Mouse (Mus musculus): ENCODE results near the gene Gm47955. TPM values are rescaled to one million over a fixed set of nuclear protein-coding genes. Genes with fewer than 3 reads are reported as not detected.
A peak's percentile ranks its signal among the peaks of the same experiment; 100 is the strongest.
"Not testable (repeated sequence)": the region's sequence is repeated elsewhere in the genome, so short reads cannot be mapped to it uniquely, and the experiment has no call there.

Gm47955 gene
- not detected in 2 replicates for polyA plus RNA-seq (2015; fragmentation: Nextera tagmentation; extraction: Ambion mirVana)

GRCm38 (mm10) chr1:82959870-82960385 lies at the start of gene Gm47955:
TSS of gene Gm47955 (plus strand) at chr1:82960286.
- no peak within 1 kb of the TSS for H3K9ac ChIP-seq
- no peaks in the 10 kb centered on the region for H3K9me3 ChIP-seq
- no peaks in the 10 kb centered on the region for H3K36me3 ChIP-seq
- no peak within 1 kb of the TSS for H3K4me3 ChIP-seq
- H3K4me2 ChIP-seq = no peak within 1 kb of the TSS
- WGBS = 93% methylated on average over 11 of the region's 11 CpGs
- no peak within 1 kb of the TSS for H3K27ac ChIP-seq (replicated peaks)
- no peaks in the 10 kb centered on the region for H3K27me3 ChIP-seq
- ATAC-seq (ENCODE audit: low read depth) = no peak
- no peaks in the 10 kb centered on the region for H3K4me1 ChIP-seq (replicated peaks)

GRCm38 (mm10) chr1:82913025-82913424 lies 47.1 kb upstream of the Gm47955 start, which contains the start of gene A030005L19Rik:
TSS of gene A030005L19Rik (plus strand) at chr1:82913325.
- WGBS = 86% methylated on average over 3 of the region's 3 CpGs
- ATAC-seq (ENCODE audit: low read depth) = no peak
- no peaks in the 10 kb centered on the region for H3K9me3 ChIP-seq

GRCm38 (mm10) chr1:82913434-82913833 lies 46.7 kb upstream of the Gm47955 start:
- WGBS = 98% methylated on average over 5 of the region's 5 CpGs
- not testable (repeated sequence) for H3K4me1 ChIP-seq (replicated peaks)

More at GRCm38 (mm10) chr1:82913025-82913424, 47.1 kb upstream of the Gm47955 start, which contains the start of gene A030005L19Rik:
- Histone ChIP-seq H3K9ac (no peak within 1 kb of the TSS), H3K27me3 (no peaks in the 10 kb centered on the region), H3K36me3 (no peaks in the 10 kb centered on the region), H3K4me2 (no peak within 1 kb of the TSS), H3K27ac (replicated peaks) (no peak within 1 kb of the TSS), H3K4me1 (replicated peaks) (no peaks in the 10 kb centered on the region), H3K4me3 (no peak within 1 kb of the TSS)

GRCm38 (mm10) chr1:82924650-82925049 lies 35.4 kb upstream of the Gm47955 start, which contains the start of gene A030014E15Rik:
TSS of gene A030014E15Rik (plus strand) at chr1:82924917.
- H3K4me3 ChIP-seq = no peak within 1 kb of the TSS
- H3K9me3 ChIP-seq = no peaks in the 10 kb centered on the region
- no peaks in the 10 kb centered on the region for H3K36me3 ChIP-seq
- H3K27me3 ChIP-seq = no peaks in the 10 kb centered on the region
- H3K4me1 ChIP-seq (replicated peaks) = no peaks in the 10 kb centered on the region
- no peak for ATAC-seq (ENCODE audit: low read depth)
- WGBS = 89% methylated on average over 6 of the region's 6 CpGs
- H3K9ac ChIP-seq = no peak within 1 kb of the TSS
- no peak within 1 kb of the TSS for H3K4me2 ChIP-seq
- no peak within 1 kb of the TSS for H3K27ac ChIP-seq (replicated peaks)

More at GRCm38 (mm10) chr1:82913434-82913833, 46.7 kb upstream of the Gm47955 start:
- H3K36me3 ChIP-seq; H3K27ac ChIP-seq (replicated peaks); H3K4me2 ChIP-seq; H3K4me3 ChIP-seq; H3K9me3 ChIP-seq; H3K27me3 ChIP-seq; ATAC-seq (ENCODE audit: low read depth); H3K9ac ChIP-seq: not testable (repeated sequence)

DNA sequence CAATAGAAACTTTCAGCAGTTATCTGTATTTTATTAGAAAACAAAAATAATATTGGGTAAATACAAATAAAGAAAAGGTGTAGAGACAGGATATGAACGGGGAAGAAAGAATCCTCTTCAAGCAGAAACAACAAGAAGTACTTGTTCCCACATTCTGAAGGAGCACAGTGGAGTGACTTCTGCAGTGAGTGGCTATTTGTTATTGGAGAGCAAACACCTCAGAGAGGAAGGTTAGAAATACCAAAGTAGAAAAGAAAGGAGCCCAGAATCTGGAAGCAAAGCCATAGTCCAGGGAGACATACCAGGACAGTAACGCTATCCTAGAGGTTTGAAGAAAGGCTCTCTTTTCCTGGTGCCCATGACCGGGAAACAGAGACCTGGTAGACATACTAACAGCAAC lies 29.5 kb upstream of the Gm47955 start:
- not testable (repeated sequence) for H3K36me3 ChIP-seq; H3K27me3 ChIP-seq; H3K27ac ChIP-seq (replicated peaks); H3K4me3 ChIP-seq; H3K4me2 ChIP-seq; H3K4me1 ChIP-seq (replicated peaks); ATAC-seq (ENCODE audit: low read depth); H3K9ac ChIP-seq; H3K9me3 ChIP-seq
- WGBS = 87% methylated on average over 3 of the region's 3 CpGs

GRCm38 (mm10) chr1:82931326-82931725 lies 28.8 kb upstream of the Gm47955 start, which contains the start of gene Gm6217:
TSS of gene Gm6217 (minus strand) at chr1:82931399.
- H3K4me3 ChIP-seq; H3K4me1 ChIP-seq (replicated peaks); H3K36me3 ChIP-seq; H3K27me3 ChIP-seq; ATAC-seq (ENCODE audit: low read depth); H3K27ac ChIP-seq (replicated peaks); H3K4me2 ChIP-seq; H3K9me3 ChIP-seq; H3K9ac ChIP-seq: not testable (repeated sequence)
- WGBS = no CpG with 5 or more reads among the region's 6 CpGs

- WGBS = 93% methylated on average over 5 of the region's 5 CpGs
- no peaks in the 10 kb centered on the region for H3K27me3 ChIP-seq
- H3K9ac ChIP-seq = no peak overlapping the region
- H3K4me1 ChIP-seq (replicated peaks) = no peaks in the 10 kb centered on the region
- 0 out of 2 replicates have a peak, but pooled peaks cover 4% of the 10 kb centered on the region for H3K9me3 ChIP-seq
- H3K4me2 ChIP-seq = no peak overlapping the region
- no peak overlapping the region for H3K27ac ChIP-seq (replicated peaks)
- no peak for ATAC-seq (ENCODE audit: low read depth)
- H3K36me3 ChIP-seq = no peaks in the 10 kb centered on the region
- no peak overlapping the region for H3K4me3 ChIP-seq
These were observed 21.4 kb upstream of the Gm47955 start for GRCm38 (mm10) chr1:82938666-82939065.

- H3K4me2 ChIP-seq; H3K27ac ChIP-seq (replicated peaks); H3K9me3 ChIP-seq; ATAC-seq (ENCODE audit: low read depth); H3K27me3 ChIP-seq; H3K9ac ChIP-seq; H3K4me3 ChIP-seq; H3K36me3 ChIP-seq; H3K4me1 ChIP-seq (replicated peaks): not testable (repeated sequence)
- WGBS = 96% methylated on average over 2 of the region's 2 CpGs
These were observed 17.6 kb upstream of the Gm47955 start for GRCm38 (mm10) chr1:82942505-82942904.

DNA sequence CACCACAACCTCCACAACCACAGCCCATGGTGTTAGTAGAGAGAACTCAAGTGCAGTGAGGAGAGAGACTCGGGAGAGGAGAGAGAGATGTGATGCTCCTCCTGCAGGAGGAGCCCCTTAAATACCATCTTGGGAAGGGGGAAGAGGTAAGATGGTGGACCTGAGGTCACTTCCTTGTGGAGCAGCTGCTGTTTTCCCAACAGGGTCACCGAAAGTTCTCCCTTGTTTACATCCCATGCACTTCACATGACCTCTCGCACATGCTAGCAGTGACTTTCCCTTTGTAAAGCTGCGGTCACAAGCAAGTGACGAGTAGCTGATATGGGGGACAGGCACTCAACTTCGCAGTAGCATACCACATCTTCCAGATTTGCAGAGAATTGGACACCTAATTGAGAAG lies 16.8 kb upstream of the Gm47955 start, which contains the start of gene A030003K21Rik:
A030003K21Rik (minus strand) TSS at position 94 of the 400 bp plus-strand sequence.
- not testable (repeated sequence) for H3K4me1 ChIP-seq (replicated peaks); H3K27me3 ChIP-seq; H3K4me3 ChIP-seq; H3K36me3 ChIP-seq; ATAC-seq (ENCODE audit: low read depth); H3K9ac ChIP-seq; H3K27ac ChIP-seq (replicated peaks); H3K4me2 ChIP-seq; H3K9me3 ChIP-seq
- WGBS = no CpG with 5 or more reads among the region's 6 CpGs

DNA sequence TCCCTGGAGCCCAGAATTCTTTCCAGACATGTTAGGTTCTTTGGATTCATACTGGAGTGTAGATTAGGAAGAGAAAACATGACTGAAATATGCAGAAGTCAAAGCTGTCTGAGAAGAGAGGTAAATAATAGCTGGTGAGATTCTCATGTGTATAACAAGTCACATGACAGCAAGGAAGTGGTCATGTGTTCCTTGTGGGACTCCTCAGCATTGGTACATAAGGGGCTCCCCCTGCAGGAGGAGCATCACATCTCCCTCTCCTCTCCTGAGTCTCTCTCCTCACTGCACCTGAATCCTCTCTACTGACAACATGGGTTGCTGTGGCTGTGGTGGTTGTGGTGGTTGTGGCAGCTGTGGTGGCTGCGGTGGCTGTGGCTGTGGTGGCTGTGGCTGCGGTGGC lies 14.1 kb upstream of the Gm47955 start:
- H3K27ac ChIP-seq (replicated peaks); ATAC-seq (ENCODE audit: low read depth); H3K4me3 ChIP-seq; H3K27me3 ChIP-seq; H3K4me1 ChIP-seq (replicated peaks); H3K9me3 ChIP-seq; H3K4me2 ChIP-seq; H3K36me3 ChIP-seq; H3K9ac ChIP-seq: not testable (repeated sequence)
- 100% methylated on average over 2 of the region's 2 CpGs for WGBS

DNA sequence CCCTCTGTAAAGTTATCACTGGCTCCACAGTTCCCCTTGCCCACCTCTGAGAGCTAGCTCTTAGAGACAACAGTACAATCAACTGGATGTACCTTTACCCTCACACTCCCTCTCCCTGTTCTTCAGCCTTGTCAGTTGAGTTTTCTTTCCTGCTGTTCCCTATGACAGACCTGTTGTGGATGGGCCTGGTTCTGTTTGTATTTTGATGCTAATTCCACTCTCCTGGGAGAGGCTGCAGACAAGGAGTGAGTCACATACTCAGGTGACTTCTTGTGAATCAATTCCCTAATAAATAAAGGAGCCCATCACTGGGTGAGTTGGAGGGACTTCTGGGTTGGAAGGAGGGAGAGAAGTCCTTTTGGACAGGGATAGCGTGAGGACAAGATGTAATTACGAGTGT lies 11.5 kb upstream of the Gm47955 start:
- Histone ChIP-seq H3K9me3 (no peaks in the 10 kb centered on the region), H3K9ac (no peak overlapping the region), H3K36me3 (no peaks in the 10 kb centered on the region), H3K27me3 (no peaks in the 10 kb centered on the region), H3K4me3 (no peak overlapping the region), H3K4me2 (no peak overlapping the region), H3K4me1 (replicated peaks) (no peaks in the 10 kb centered on the region), H3K27ac (replicated peaks) (no peak overlapping the region)
- ATAC-seq (ENCODE audit: low read depth) = no peak
- WGBS = 78% methylated on average over 2 of the region's 2 CpGs

GRCm38 (mm10) chr1:82955913-82956312 lies 4.2 kb upstream of the Gm47955 start, which contains the start of gene Gm7544:
TSS of gene Gm7544 (minus strand) at chr1:82956013.
- not testable (repeated sequence) for H3K4me3 ChIP-seq; H3K9me3 ChIP-seq; H3K4me2 ChIP-seq; H3K27ac ChIP-seq (replicated peaks); H3K27me3 ChIP-seq; H3K36me3 ChIP-seq; ATAC-seq (ENCODE audit: low read depth); H3K4me1 ChIP-seq (replicated peaks); H3K9ac ChIP-seq

- no peaks in the 10 kb centered on the region for H3K9me3 ChIP-seq
- no peak overlapping the region for H3K4me2 ChIP-seq
- no peak overlapping the region for H3K4me3 ChIP-seq
- H3K27ac ChIP-seq (replicated peaks) = no peak overlapping the region
- WGBS = 47% methylated on average over 3 of the region's 3 CpGs
- peak; percentile 56; the same call in 1 of the 2 replicates for ATAC-seq (ENCODE audit: low read depth)
- no peaks in the 10 kb centered on the region for H3K27me3 ChIP-seq
- H3K9ac ChIP-seq = no peak overlapping the region
- no peaks in the 10 kb centered on the region for H3K36me3 ChIP-seq
- H3K4me1 ChIP-seq (replicated peaks) = no peaks in the 10 kb centered on the region
These were observed 6.3 kb downstream of the Gm47955 start for GRCm38 (mm10) chr1:82966413-82966812.
